Mouse (Mus musculus): ENCODE results near the gene Scai. TPM values are rescaled to one million over a fixed set of nuclear protein-coding genes. Genes with fewer than 3 reads are reported as not detected.

Gene Scai
- polyA plus RNA-seq, 1 experiment: 1.7 TPM

DNA sequence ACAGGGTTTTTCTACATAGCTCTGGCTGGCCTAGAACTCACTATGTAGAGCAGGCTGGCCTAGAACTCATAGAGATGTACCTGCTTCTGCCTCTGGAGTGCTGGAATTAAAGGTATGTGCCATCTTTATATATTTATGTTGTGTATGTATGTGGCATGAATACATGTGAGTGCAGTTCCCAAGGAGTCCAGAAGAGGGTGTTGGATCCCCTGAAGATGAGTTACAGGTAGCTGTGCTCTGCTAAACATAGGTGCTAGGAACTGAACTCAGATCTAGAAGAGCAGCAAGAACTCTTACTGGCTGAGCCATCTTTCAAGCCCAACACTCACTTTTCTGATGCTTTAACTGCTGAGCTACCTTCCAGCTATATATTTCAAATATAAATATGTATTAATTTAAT is 92.5 kb downstream of the Scai start:
- H3K27ac ChIP-seq (ENCODE audit: insufficient read depth, low read depth, low read length): no peak overlapping the region
- H3K27me3 ChIP-seq (replicated peaks; ENCODE audit: control insufficient read depth, insufficient read depth, low read length): no peaks in the 10 kb centered on the region
- H3K36me3 ChIP-seq (ENCODE audit: control insufficient read depth, insufficient read depth, low read length): peaks cover under 1% of the 10 kb centered on the region; the same call in 1 of the 2 replicates
- H3K4me3 ChIP-seq (ENCODE audit: insufficient read depth, low read depth, low read length): no peak overlapping the region
- no peaks in the 10 kb centered on the region for H3K4me1 ChIP-seq (ENCODE audit: control insufficient read depth, insufficient read depth, low read length)
- DNase-seq: no peak
- TF ChIP-seq CTCF (conservative IDR thresholded peaks at IDR 0.05; ENCODE audit: insufficient read depth, insufficient read length, low read depth, low read length): peak; percentile 13; the same call in 1 of the 2 replicates
- TF ChIP-seq POLR2A (IDR thresholded peaks at IDR 0.05; ENCODE audit: low read depth, low read length): no peak

GRCm38 (mm10) chr2:39091966-39092365 is 98.6 kb downstream of the Scai start:
- Histone ChIP-seq H3K36me3 (ENCODE audit: control insufficient read depth, insufficient read depth, low read length) (no peaks in the 10 kb centered on the region; the same call in 1 of the 2 replicates), H3K4me3 (ENCODE audit: insufficient read depth, low read depth, low read length) (no peak overlapping the region), H3K27me3 (replicated peaks; ENCODE audit: control insufficient read depth, insufficient read depth, low read length) (no peaks in the 10 kb centered on the region), H3K4me1 (ENCODE audit: control insufficient read depth, insufficient read depth, low read length) (no peaks in the 10 kb centered on the region), H3K27ac (ENCODE audit: insufficient read depth, low read depth, low read length) (no peak overlapping the region)
- no peak for TF ChIP-seq POLR2A (IDR thresholded peaks at IDR 0.05; ENCODE audit: low read depth, low read length)
- TF ChIP-seq CTCF (conservative IDR thresholded peaks at IDR 0.05; ENCODE audit: insufficient read depth, insufficient read length, low read depth, low read length): no peak
- no peak for DNase-seq
- 84% methylated on average over 1 of the region's 1 CpGs for WGBS

DNA sequence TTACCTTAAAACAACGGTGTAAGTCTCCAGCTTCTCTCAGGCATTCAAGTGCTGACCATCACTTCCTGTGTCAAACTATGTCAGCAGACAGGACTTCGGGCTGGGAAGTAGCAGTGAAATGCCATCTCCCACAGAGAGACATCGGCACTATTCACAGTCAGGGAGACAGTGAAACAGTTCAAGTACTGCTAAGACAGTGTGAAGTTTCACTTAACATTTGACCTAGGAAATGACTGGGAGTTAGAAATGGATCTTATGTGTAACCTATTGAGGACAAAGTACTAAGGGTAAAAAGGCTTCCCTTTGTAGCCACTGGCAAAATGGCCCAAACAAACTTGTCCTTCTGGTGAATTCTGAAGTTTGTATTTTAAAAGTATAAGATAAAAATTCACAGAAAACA is 107.8 kb downstream of the Scai start:
- no peak overlapping the region for H3K27ac ChIP-seq (ENCODE audit: insufficient read depth, low read depth, low read length)
- H3K4me1 ChIP-seq (ENCODE audit: control insufficient read depth, insufficient read depth, low read length): no peaks in the 10 kb centered on the region; the same call in 1 of the 2 replicates
- WGBS: 62% methylated on average over 3 of the region's 3 CpGs
- DNase-seq: peak; percentile 52
- H3K27me3 ChIP-seq (replicated peaks; ENCODE audit: control insufficient read depth, insufficient read depth, low read length): no peaks in the 10 kb centered on the region
- TF ChIP-seq POLR2A (IDR thresholded peaks at IDR 0.05; ENCODE audit: low read depth, low read length) (no peak), CTCF (conservative IDR thresholded peaks at IDR 0.05; ENCODE audit: insufficient read depth, insufficient read length, low read depth, low read length) (no peak)
- H3K4me3 ChIP-seq (ENCODE audit: insufficient read depth, low read depth, low read length): no peak overlapping the region
- H3K36me3 ChIP-seq (ENCODE audit: control insufficient read depth, insufficient read depth, low read length): no peaks in the 10 kb centered on the region

GRCm38 (mm10) chr2:39070666-39071065 is 119.9 kb downstream of the Scai start:
- no peak for DNase-seq
- H3K27me3 ChIP-seq (replicated peaks; ENCODE audit: control insufficient read depth, insufficient read depth, low read length): no peaks in the 10 kb centered on the region
- no peak overlapping the region for H3K27ac ChIP-seq (ENCODE audit: insufficient read depth, low read depth, low read length)
- TF ChIP-seq POLR2A (IDR thresholded peaks at IDR 0.05; ENCODE audit: low read depth, low read length): no peak
- TF ChIP-seq CTCF (conservative IDR thresholded peaks at IDR 0.05; ENCODE audit: insufficient read depth, insufficient read length, low read depth, low read length): no peak
- H3K4me3 ChIP-seq (ENCODE audit: insufficient read depth, low read depth, low read length): no peak overlapping the region
- H3K36me3 ChIP-seq (ENCODE audit: control insufficient read depth, insufficient read depth, low read length): no peaks in the 10 kb centered on the region
- H3K4me1 ChIP-seq (ENCODE audit: control insufficient read depth, insufficient read depth, low read length): no peaks in the 10 kb centered on the region

DNA sequence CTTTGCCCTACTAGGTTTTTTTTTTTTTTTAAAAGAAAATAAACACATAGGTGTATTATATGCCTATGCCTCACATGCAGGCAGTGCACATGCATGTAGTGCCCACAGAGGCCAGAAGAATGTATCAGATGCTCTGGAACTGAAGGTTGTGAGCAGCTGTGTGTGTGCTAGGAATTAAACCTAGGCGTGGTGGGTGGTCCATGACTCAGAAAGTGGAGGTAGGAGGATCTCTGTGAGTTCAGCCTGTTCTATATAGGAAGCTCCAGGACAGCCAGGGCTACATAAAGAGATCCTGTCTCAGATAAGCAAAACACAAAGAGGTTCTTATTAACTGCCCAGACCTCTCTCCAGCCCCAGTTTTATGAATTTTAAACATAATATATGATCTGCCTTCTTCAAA is 121.4 kb downstream of the Scai start:
- WGBS: 82% methylated on average over 1 of the region's 1 CpGs
- no peak for TF ChIP-seq CTCF (conservative IDR thresholded peaks at IDR 0.05; ENCODE audit: insufficient read depth, insufficient read length, low read depth, low read length)
- no peak for TF ChIP-seq POLR2A (IDR thresholded peaks at IDR 0.05; ENCODE audit: low read depth, low read length)
- no peaks in the 10 kb centered on the region for H3K36me3 ChIP-seq (ENCODE audit: control insufficient read depth, insufficient read depth, low read length)
- no peaks in the 10 kb centered on the region for H3K27me3 ChIP-seq (replicated peaks; ENCODE audit: control insufficient read depth, insufficient read depth, low read length)
- H3K4me3 ChIP-seq (ENCODE audit: insufficient read depth, low read depth, low read length): no peak overlapping the region
- H3K4me1 ChIP-seq (ENCODE audit: control insufficient read depth, insufficient read depth, low read length): peaks cover 1% of the 10 kb centered on the region; the same call in 1 of the 2 replicates
- no peak overlapping the region for H3K27ac ChIP-seq (ENCODE audit: insufficient read depth, low read depth, low read length)
- DNase-seq: no peak

DNA sequence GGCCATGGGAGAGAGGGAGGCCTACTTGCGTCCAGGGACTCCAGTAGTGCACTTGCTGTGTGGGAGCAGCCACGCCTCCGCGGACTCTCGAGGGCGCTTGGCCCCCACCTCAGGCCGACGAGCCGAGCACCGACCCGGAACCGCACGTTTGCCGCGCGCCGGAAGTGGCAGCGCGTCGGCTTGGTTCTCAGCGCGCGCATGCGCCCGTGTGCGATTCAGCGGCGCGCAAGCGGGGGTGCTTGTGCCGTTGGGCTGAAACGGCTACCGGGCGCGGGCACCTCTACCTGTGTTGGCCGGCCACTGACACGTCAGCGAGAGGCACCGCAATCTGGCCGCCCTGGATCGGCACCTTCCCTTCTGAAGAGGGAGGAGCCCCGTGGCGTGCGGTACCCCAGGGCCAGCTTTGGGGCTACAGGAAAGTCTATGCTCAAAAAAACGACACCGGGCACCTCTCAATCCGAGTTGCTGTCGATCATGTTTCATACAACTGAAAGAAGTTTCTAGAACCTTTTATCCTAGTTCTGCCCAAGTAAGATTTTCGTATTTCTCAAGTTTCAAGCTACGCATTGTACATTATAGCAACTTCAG is 125.0 kb downstream of the Scai start, which contains the start of gene Golga1:
Gene Golga1 (minus strand): TSS at position 142 of the 588 bp plus-strand sequence.
- Histone ChIP-seq H3K4me3 (ENCODE audit: insufficient read depth, low read depth, low read length) (peak within 1 kb of the TSS; percentile 84), H3K4me1 (ENCODE audit: control insufficient read depth, insufficient read depth, low read length) (peaks cover 2% of the 10 kb centered on the region; the same call in 1 of the 2 replicates), H3K27ac (ENCODE audit: insufficient read depth, low read depth, low read length) (peak within 1 kb of the TSS; percentile 95), H3K27me3 (replicated peaks; ENCODE audit: control insufficient read depth, insufficient read depth, low read length) (no peaks in the 10 kb centered on the region), H3K36me3 (ENCODE audit: control insufficient read depth, insufficient read depth, low read length) (no peaks in the 10 kb centered on the region)
- WGBS: under 1% methylated on average over 50 of the region's 50 CpGs
- TF ChIP-seq CTCF (conservative IDR thresholded peaks at IDR 0.05; ENCODE audit: insufficient read depth, insufficient read length, low read depth, low read length) (no peak), POLR2A (IDR thresholded peaks at IDR 0.05; ENCODE audit: low read depth, low read length) (peak; percentile 88)
- DNase-seq: peak; percentile 95

GRCm38 (mm10) chr2:39064687-39065399 is 125.7 kb downstream of the Scai start:
- TF ChIP-seq POLR2A (IDR thresholded peaks at IDR 0.05; ENCODE audit: low read depth, low read length): no peak
- no peak for TF ChIP-seq CTCF (conservative IDR thresholded peaks at IDR 0.05; ENCODE audit: insufficient read depth, insufficient read length, low read depth, low read length)
- Histone ChIP-seq H3K4me1 (ENCODE audit: control insufficient read depth, insufficient read depth, low read length) (peaks cover 2% of the 10 kb centered on the region; the same call in 1 of the 2 replicates), H3K27me3 (replicated peaks; ENCODE audit: control insufficient read depth, insufficient read depth, low read length) (no peaks in the 10 kb centered on the region), H3K4me3 (ENCODE audit: insufficient read depth, low read depth, low read length) (peak overlapping the region; percentile 84), H3K36me3 (ENCODE audit: control insufficient read depth, insufficient read depth, low read length) (no peaks in the 10 kb centered on the region), H3K27ac (ENCODE audit: insufficient read depth, low read depth, low read length) (peak overlapping the region; percentile 74)
- DNase-seq: no peak
- WGBS: 2% methylated on average over 25 of the region's 25 CpGs

All from kidney, adult 2 months (tissue).